Mouse (Mus musculus) frontal cortex, postnatal 36 days (tissue): Measurements from ENCODE around the gene Idh2.
A peak's percentile ranks its signal among the peaks of the same experiment; 100 is the strongest.

ENCODE experiments used
- DNase-seq, 2 experiments: peaks; one replicate each; pipeline ENCODE4 v3.0.0; 2022; ENCODE audit warnings: low spot score in 2 of 2

The Idh2 gene

DNA sequence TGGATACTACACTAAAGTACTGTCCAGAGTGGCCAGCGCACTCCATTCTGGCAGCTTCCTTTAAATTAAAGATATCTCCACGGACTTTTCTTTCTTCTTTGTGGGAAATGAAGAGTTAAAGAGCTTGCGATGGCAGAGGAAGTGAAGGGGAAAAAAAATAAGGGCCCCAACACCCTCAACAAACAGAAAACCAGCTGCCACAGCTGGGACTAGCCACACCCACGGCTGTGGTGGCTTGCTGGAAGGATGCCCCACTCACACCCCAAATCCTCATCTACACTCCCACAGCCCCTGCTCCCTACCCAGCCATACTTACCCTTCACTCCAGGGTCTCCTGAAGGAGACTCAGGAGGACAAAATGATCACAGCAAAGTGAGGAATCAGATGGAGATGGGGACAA, 7.9 kb upstream of the Idh2 start:
- DNase-seq: no peak

- DNase-seq: no peak
Measured at GRCm38 (mm10) chr7:80121083-80121482, 5.9 kb upstream of the Idh2 start.

DNA sequence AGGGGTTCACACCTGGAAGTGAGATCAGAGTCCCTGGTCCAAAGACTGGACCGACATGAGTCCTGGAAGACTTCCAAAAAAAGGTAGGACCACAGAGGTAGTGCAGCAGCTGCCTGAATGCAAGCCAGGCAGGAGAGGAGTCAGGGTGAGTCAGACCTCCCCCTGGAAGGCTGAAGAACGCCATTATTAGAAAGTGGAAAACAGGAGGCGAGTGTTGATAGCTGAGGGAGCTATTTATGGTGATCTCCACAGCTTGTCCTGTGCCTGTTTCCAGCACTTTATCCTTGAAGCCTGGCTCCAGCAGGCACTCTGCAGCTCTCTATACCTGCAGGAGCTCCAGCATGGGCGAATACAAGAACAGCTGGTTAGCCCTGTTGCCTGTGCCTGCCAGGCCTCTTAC, 4.0 kb upstream of the Idh2 start:
- peak; percentile 40 to 56 for DNase-seq

GRCm38 (mm10) chr7:80116158-80116557, 966 bp upstream of the Idh2 start:
- no peak for DNase-seq

GRCm38 (mm10) chr7:80114451-80115223, 555 bp downstream of the Idh2 start:
- peak; percentile 53 to 65 for DNase-seq

GRCm38 (mm10) chr7:80113989-80114388, 1.2 kb downstream of the Idh2 start:
- DNase-seq: peak in 1 of 2 experiments; percentile 15

- DNase-seq: peak; percentile 35 to 61
Measured at GRCm38 (mm10) chr7:80111066-80112045, 3.8 kb downstream of the Idh2 start.

DNA sequence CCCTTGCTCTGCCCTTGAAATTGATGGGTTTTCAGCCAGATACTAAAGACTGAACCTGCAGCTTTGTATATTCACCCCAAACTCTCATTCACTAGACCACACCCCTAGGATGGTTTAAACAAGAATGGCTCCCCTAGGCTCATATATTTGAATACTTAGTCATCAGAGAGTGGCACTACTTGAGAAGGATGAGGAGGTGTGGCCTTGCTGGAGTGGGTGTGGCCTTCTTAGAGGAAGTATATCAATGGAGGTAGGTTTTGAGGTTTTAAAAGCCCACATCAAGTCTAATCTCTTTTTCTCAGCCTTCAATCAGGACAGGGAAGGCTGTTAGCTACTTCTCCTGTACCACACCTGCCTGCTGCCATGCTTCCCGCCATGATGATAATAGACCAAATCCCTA, 8.8 kb downstream of the Idh2 start:
- no peak for DNase-seq

DNA sequence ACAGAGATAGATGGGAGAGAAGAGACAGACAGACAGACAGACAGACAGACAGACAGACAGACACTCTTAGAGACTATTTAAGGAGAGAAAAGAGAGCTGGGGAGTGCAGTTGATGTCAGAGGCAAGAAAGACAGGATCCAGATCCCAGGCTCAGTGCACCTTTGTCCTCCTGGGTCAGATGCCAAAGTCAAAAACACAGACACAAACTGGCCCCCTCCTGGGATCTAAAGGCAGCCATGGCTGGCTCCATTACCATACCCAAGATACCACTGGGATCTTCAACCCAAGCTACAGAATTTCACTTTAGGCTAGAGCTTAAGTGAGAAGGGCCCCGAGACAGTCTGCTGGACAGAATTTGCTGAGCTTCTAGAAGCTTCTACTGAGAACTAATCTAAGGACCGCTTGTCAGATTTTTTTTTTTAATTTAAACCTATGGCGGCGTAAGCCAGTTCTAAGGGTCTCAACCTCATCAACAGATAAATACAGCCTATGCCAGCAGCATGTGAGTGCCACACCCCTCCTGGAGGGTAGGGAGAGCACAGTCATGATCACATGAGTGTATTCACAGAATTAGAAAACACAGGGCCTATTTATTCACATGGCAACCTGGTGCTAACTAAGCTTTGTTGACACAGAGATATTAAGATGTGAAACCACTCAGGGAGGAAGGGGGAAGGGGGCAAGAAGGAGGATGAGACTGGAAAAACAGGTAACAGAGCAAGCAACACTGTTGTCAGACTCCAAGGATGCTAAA, 9.4 kb downstream of the Idh2 start:
- DNase-seq: no peak

DNA sequence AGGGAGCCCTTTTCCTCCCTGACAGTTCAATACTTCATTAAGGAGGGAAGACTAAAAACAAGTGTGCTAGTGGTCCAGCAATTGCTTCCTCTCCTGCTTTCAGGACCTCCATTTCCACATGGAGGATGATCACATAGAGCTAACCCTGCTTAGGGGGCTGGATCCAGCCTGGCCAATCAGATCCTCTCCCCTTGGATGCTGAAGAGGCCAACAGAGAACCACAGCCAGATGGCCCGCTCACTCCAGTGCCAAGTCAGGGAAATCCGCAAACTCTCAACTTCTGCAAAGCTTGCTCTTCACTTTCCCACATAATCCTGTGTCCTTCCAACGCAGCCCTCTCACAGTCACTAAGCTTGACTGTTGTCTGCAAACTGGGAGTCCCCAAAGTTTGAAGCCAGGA, 11.9 kb downstream of the Idh2 start:
- no peak for DNase-seq

DNA sequence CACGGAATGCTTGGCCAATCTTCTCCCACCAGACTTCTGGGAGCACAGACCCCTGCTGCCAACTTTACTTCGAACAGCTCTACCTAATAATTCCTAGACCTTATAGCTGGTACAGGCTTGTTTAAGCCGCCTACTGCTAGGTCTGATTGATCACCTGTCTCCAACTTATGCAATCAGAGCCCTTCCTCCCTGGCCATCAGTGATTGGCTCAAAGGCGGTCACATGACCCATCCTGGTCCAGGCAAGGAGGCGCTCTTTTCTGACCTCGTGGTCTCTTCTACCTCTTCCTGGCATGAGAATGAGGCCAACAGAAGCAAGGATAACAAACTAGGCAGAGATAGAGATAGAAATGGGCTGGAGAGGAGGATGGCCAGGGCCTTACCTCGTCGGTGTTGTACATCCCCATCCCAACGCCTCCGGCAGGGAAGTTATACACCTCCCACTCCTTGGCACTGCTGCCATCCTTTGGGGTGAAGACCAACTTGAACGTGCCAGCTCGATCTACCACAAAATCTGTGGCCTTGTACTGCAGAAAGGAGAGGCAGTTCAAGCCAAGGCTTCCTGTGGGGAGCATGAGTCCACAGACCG, 16.7 kb downstream of the Idh2 start:
- no peak for DNase-seq

GRCm38 (mm10) chr7:80095598-80096309, 19.4 kb downstream of the Idh2 start:
- DNase-seq: no peak

GRCm38 (mm10) chr7:80094481-80094880, 20.7 kb downstream of the Idh2 start:
- DNase-seq: no peak

DNA sequence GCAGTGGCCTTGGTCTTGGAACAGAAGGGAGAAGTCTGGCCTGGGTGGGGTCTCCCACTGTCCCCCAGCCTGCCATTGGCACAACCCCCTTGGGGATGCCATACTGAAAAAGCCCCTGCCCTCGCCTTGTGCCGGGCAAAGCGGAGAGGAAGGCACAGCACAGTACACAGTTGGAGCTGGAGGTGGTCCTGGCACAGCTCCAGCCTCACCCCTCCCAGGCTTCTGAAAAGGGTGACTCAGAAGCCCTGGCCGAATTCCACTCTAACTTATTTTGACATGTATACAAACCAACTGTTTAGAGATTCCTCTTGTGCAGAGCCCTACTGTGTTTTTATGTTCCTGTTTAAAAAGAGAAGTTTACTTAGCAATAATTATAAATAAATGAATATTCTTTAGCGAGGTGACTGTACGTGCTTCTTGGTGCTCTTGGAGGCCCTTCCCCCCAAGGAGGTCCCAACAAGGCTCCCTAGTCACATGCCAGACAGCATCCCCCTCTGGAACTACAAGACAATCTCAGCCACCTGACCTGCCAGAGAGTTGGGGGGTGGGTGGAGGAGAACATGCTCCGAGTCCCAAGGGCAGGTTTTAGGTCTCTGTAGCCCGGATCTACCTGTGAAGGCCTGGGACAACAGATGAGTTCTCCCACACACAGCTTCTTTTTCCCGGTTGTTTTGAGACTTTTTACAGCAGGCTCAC, 22.7 kb downstream of the Idh2 start:
- DNase-seq: peak; percentile 76 to 81

- no peak for DNase-seq
Measured at GRCm38 (mm10) chr7:80091866-80092210, 23.4 kb downstream of the Idh2 start.

DNA sequence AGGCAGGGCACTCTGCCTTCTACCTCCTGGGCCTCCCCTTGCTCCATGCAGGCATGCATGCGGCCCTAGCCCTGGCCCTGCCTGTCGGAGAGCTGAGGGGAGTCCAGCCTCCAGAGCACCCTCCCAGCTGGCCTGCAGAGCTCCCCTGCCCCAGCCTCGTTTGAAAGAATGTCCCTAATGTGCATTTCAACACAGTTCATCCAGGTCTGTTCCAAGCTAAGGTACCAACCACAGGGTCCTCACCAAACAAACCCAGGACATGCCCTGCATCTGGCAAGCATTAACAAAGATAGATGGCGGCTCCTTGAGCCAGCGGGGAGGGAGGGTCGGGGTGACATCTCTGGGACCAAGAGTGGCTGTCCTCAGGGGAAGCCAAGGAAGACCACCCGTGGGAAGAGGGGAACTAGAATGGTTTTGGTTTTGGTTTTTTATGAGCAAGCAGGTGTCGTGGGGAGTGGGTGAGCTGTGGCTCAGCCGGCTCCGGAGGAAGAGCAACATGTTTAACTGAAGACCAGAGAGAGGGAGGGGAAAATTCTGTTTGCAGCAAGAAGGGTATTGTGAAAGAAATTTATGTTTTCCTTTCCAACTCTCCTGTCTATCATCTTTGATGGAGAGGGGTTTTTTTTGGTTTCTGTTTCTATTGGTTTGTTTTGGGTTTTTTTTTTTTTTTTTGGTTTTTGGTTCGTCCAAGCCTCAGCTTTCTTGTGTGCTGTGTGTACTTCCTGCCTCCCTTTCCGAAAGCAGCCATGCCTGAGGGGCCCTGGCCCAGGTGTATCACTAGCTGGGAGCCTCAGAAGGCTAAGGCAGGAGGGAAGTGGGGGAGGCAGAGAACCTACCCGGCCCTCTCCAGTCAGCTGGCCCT, 24.0 kb downstream of the Idh2 start:
- DNase-seq: no peak

DNA sequence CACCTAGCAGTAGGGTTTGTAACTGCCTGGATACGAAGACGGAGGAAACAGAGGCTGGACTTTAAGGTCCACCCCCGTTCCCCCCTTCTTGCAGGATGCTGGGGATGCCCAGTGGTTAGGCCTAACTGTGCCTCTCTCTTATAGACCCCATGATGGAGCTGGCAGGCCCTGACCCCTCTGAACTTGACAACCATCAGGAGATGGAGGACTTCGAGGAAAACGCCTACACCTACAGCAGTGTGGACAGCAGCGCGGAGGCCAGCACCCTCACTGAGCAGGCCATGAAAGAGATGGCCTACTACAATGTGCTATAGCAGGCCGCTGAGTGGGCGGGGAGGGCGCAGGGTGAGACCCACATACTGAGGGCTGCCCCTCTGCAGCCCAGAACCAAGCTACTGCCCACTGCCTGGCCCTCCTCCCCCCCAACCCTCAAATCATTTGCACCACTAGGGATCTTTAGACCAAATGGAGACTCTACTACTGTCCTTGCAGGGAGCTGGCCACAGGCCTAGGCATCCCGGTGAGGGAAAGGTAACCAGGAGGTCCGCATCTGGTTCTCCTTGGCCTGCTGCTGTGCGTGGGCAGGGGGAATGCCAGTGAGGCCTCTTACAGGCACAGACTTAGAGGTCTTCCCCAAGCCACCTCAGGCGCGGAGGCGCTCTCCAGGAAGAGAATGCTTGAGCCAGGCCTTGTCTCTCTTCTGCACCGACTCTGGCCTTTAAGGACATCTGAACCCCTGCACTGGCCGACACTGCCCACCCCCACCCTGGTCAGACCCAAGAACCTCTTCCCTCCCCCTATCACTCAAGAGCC, 24.8 kb downstream of the Idh2 start:
- DNase-seq: no peak

- no peak for DNase-seq
Measured at GRCm38 (mm10) chr7:80088191-80088590, 27.0 kb downstream of the Idh2 start.
